Mouse (Mus musculus) G1E (cell line): ENCODE data around the gene Pes1. TPM values are rescaled to one million over a fixed set of nuclear protein-coding genes. Genes with fewer than 3 reads are reported as not detected.
"Not testable (repeated sequence)": the region's sequence is repeated elsewhere in the genome, so short reads cannot be mapped to it uniquely, and the experiment has no call there.

Source experiments
- ATAC-seq: 2 replicates; pipeline ENCODE4 v1.8.0; 2016; ENCODE audit warnings: mild to moderate bottlenecking; ENCODE audit not compliant: insufficient number of reproducible peaks, poor library complexity, low FRiP score, severe bottlenecking; ENCODE audit errors: extremely low read depth
- DNase-seq: peaks from one replicate; pipeline ENCODE4 v3.0.0; 2012; ENCODE audit warnings: low spot score
- H3K27me3 ChIP-seq: 2 replicates; pipeline ENCODE4 v1.6.1; 2012; ENCODE audit warnings: mild to moderate bottlenecking, low read length, inconsistent platforms; ENCODE audit not compliant: insufficient read depth
- H3K36me3 ChIP-seq: replicated peaks from 2 replicates; pipeline ENCODE3; 2012; ENCODE audit warnings: mild to moderate bottlenecking, inconsistent platforms
- H3K4me1 ChIP-seq: 2 replicates; pipeline ENCODE4 v1.6.1; 2012; ENCODE audit warnings: low read depth, low read length, inconsistent platforms, mixed read lengths; ENCODE audit not compliant: insufficient read depth
- H3K4me3 ChIP-seq: 2 replicates; pipeline ENCODE4 v1.5.1; 2012; ENCODE audit warnings: low read depth, mild to moderate bottlenecking, inconsistent platforms, low read length, moderate library complexity, mixed read lengths
- H3K9me3 ChIP-seq: replicated peaks from 2 replicates; pipeline ENCODE4 v1.6.1; 2012; ENCODE audit warnings: inconsistent platforms
- CTCF ChIP-seq: IDR thresholded peaks from 2 replicates; pipeline ENCODE4 v1.5.1; 2012; ENCODE audit warnings: low read depth, low read length, inconsistent platforms, mixed read lengths
- GATA1 ChIP-seq: IDR thresholded peaks from 2 replicates; pipeline ENCODE4 v1.6.1; 2012; ENCODE audit warnings: borderline replicate concordance, low read length, inconsistent platforms, mixed read lengths
- GATA2 ChIP-seq: IDR thresholded peaks from 2 replicates; pipeline ENCODE4 v1.6.1; 2012; ENCODE audit warnings: low read depth, low read length, inconsistent platforms, borderline replicate concordance
- POLR2AphosphoS5 ChIP-seq: IDR thresholded peaks from 2 replicates; pipeline ENCODE4 v1.6.1; 2012; ENCODE audit warnings: low read depth, low read length, inconsistent platforms; ENCODE audit not compliant: insufficient replicate concordance
- TAL1 ChIP-seq: conservative IDR thresholded peaks from 2 replicates; pipeline ENCODE4 v1.6.1; 2012; ENCODE audit warnings: low read depth, low read length, inconsistent platforms, mixed read lengths
- polyA plus RNA-seq: library from polyadenylated mRNA; stranded (reverse); fragments of >175 nt; gene quantifications from 2 replicates; pipeline ENCODE4 v1.2.3, GENCODE M21; 2012
- total RNA-seq, 2 experiments: library from RNA; stranded (forward) in 1 of 2; stranded (reverse) in 1 of 2; fragments of 200-1000 nt in 1 of 2; fragments of >200 nt in 1 of 2; fragmentation: Nextera tagmentation in 1 of 2; gene quantifications; 2 replicates each; pipeline ENCODE4 v1.2.3; 2014 to 2017

Pes1 gene
- total and polyA plus RNA-seq, 3 experiments: 73.0 to 213 (median 127) TPM

- TF ChIP-seq GATA2 (no peak), GATA1 (no peak), CTCF (no peak), TAL1 (no peak), POLR2AphosphoS5 (no peak)
- no peak for ATAC-seq
These were observed 48.8 kb downstream of the Pes1 start for GRCm38 (mm10) chr11:4012616-4013015.

GRCm38 (mm10) chr11:4015796-4016195 lies 52.0 kb downstream of the Pes1 start:
- peaks cover 18% of the 10 kb centered on the region for H3K9me3 ChIP-seq
- not testable (repeated sequence) for H3K4me3 ChIP-seq, H3K36me3 ChIP-seq, H3K27me3 ChIP-seq, H3K4me1 ChIP-seq, ATAC-seq, DNase-seq

More at GRCm38 (mm10) chr11:4012616-4013015, 48.8 kb downstream of the Pes1 start:
- H3K4me3 ChIP-seq: no peak overlapping the region
- H3K4me1 ChIP-seq: no peaks in the 10 kb centered on the region
- H3K27me3 ChIP-seq: peaks cover 3% of the 10 kb centered on the region; the same call in 1 of the 2 replicates
- no peak for DNase-seq
- H3K36me3 ChIP-seq: no peaks in the 10 kb centered on the region
- peaks cover 18% of the 10 kb centered on the region for H3K9me3 ChIP-seq

GRCm38 (mm10) chr11:4022111-4022510 lies 58.3 kb downstream of the Pes1 start:
- H3K4me3 ChIP-seq, H3K36me3 ChIP-seq, ATAC-seq, H3K4me1 ChIP-seq, DNase-seq: not testable (repeated sequence)
- Histone ChIP-seq H3K27me3 (peaks cover 11% of the 10 kb centered on the region), H3K9me3 (peaks cover 12% of the 10 kb centered on the region)

DNA sequence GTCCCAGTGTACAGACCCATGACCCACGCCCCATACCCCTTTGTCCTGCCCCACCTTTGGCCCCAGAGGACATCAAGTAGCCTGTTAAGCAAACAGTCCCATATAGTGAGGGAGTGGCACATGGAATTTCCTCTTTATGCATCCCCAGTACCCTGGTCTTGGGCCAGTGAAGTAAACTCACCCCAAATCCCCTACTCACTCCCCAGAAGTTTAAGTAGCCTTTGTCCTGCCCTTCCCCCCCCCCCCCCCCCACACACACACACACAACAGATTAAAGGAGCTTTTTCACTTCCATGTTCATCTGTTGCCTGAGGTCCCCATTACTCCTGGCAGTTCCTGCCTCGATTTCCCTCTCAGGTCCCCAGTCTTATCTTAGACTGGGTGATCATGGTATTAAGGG lies 59.5 kb downstream of the Pes1 start:
- TF ChIP-seq GATA1 (no peak), POLR2AphosphoS5 (no peak), CTCF (no peak), TAL1 (no peak), GATA2 (no peak)
- ATAC-seq: no peak
- H3K9me3 ChIP-seq: peaks cover 11% of the 10 kb centered on the region
- H3K36me3 ChIP-seq: no peaks in the 10 kb centered on the region
- DNase-seq: no peak
- peaks cover 11% of the 10 kb centered on the region for H3K27me3 ChIP-seq
- H3K4me3 ChIP-seq: no peak overlapping the region
- no peaks in the 10 kb centered on the region for H3K4me1 ChIP-seq

- no peak for TF ChIP-seq CTCF
- TF ChIP-seq GATA2: no peak
- no peak for TF ChIP-seq TAL1
- TF ChIP-seq POLR2AphosphoS5: no peak
- no peak for TF ChIP-seq GATA1
- H3K4me1 ChIP-seq: no peaks in the 10 kb centered on the region
- no peaks in the 10 kb centered on the region for H3K36me3 ChIP-seq
- peaks cover 24% of the 10 kb centered on the region for H3K27me3 ChIP-seq
- no peak overlapping the region for H3K4me3 ChIP-seq
- DNase-seq (no peak), ATAC-seq (no peak)
- H3K9me3 ChIP-seq: peaks cover 10% of the 10 kb centered on the region
These were observed 63.3 kb downstream of the Pes1 start for GRCm38 (mm10) chr11:4027066-4027465.

DNA sequence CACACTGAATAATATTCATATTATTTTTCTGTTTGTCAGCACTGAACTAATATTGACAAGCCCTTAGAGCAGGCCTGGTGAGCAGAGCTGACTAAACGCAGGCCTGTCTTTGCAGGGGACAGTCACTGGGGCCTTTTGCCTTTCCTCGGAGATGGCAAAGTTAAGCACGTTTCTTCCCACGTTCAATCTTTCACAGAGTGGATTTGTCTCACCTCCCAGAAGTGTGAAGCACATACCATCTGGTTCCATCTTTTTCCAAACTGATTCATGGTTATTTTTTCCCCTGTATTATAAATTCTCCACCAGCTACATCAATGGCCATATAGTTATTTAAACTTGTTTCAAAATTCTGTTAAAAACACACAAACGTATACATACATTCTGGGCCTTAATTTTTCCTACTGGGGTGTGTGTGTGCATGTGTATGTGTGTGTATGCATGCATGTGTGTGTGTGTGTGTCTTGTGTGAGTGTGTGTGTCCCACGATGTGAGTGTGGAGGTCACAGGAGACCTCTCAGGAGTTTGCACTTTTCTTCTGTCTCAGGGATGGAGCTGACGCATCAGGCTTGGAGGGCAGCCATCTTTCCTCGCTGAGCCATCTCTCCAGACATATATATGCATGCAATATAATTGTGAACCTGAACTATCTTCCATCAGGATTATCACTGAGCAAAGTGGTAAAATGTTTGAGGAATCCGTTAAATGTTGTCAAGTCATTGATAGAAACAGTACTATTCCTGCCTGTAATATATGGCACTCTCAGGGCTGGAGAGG lies 64.0 kb downstream of the Pes1 start:
- TF ChIP-seq GATA1 (no peak), CTCF (no peak), GATA2 (no peak), TAL1 (no peak), POLR2AphosphoS5 (no peak)
- H3K9me3 ChIP-seq: peaks cover 4% of the 10 kb centered on the region
- H3K4me1 ChIP-seq: no peaks in the 10 kb centered on the region
- DNase-seq (no peak), ATAC-seq (no peak)
- H3K4me3 ChIP-seq: no peak overlapping the region
- no peaks in the 10 kb centered on the region for H3K36me3 ChIP-seq
- peaks cover 24% of the 10 kb centered on the region for H3K27me3 ChIP-seq

DNA sequence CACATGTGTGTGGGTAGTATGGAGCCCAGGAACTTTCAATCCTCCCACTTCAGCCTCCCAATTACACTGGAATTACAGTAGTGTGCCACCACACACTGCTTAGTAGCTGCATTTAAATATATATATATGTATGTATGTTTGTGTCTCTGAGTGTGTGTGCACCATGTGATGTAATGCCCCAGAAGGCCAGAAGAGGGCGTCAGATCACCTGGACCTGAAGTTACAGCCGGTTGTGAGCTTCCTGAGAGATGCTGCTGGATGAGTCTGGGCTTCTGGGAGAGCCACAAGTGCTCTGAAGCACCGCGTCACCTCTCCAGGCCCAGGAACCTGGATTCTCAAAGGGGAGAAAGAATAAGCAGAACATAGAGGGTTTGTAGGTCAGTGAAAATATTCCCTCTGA lies 65.6 kb downstream of the Pes1 start:
- Histone ChIP-seq H3K36me3 (no peaks in the 10 kb centered on the region), H3K4me1 (no peaks in the 10 kb centered on the region), H3K27me3 (peaks cover 22% of the 10 kb centered on the region), H3K4me3 (no peak overlapping the region), H3K9me3 (no peaks in the 10 kb centered on the region)
- DNase-seq (no peak), ATAC-seq (no peak)
- TF ChIP-seq POLR2AphosphoS5 (no peak), GATA2 (no peak), CTCF (no peak), GATA1 (no peak), TAL1 (no peak)

Other genes starting within 250 kb of the Pes1 start
- not detected in 2 replicates for gene Osbp2, start 100.1 kb upstream of the Pes1 start, total RNA-seq (2014; fragmentation: Nextera tagmentation)
- 0.12 and 0.22 TPM in 2 replicates for gene Osbp2, start 100.1 kb upstream of the Pes1 start, total RNA-seq (2017)
- gene Osbp2, start 100.1 kb upstream of the Pes1 start, polyA plus RNA-seq: not detected in 2 replicates
- gene 4921536K21Rik, start 68.9 kb upstream of the Pes1 start, total RNA-seq (2014; fragmentation: Nextera tagmentation): not detected in 2 replicates
- gene 4921536K21Rik, start 68.9 kb upstream of the Pes1 start, total RNA-seq (2017): 0.05 TPM in 1 of 2 replicates, not detected in the other
- not detected in 2 replicates for gene 4921536K21Rik, start 68.9 kb upstream of the Pes1 start, polyA plus RNA-seq
- gene Dusp18, start 68.7 kb upstream of the Pes1 start, total RNA-seq (2014; fragmentation: Nextera tagmentation): not detected in 2 replicates
- 0.11 and 0.12 TPM in 2 replicates for gene Dusp18, start 68.7 kb upstream of the Pes1 start, total RNA-seq (2017)
- not detected in 2 replicates for gene Dusp18, start 68.7 kb upstream of the Pes1 start, polyA plus RNA-seq
- not detected in 2 replicates for gene Slc35e4, start 49.3 kb upstream of the Pes1 start, total RNA-seq (2014; fragmentation: Nextera tagmentation)
- gene Slc35e4, start 49.3 kb upstream of the Pes1 start, total RNA-seq (2017): 0.05 TPM in 1 of 2 replicates, not detected in the other
- gene Slc35e4, start 49.3 kb upstream of the Pes1 start, polyA plus RNA-seq: not detected in 2 replicates
- gene Tcn2, start 31.8 kb upstream of the Pes1 start, total RNA-seq (2014; fragmentation: Nextera tagmentation): 5.4 and 7.1 TPM in 2 replicates
- 9.2 and 10.3 TPM in 2 replicates for gene Tcn2, start 31.8 kb upstream of the Pes1 start, total RNA-seq (2017)
- 0.22 and 0.36 TPM in 2 replicates for gene Tcn2, start 31.8 kb upstream of the Pes1 start, polyA plus RNA-seq
- not detected in 2 replicates for gene 4930556J24Rik, start 12.8 kb downstream of the Pes1 start, total RNA-seq (2014; fragmentation: Nextera tagmentation)
- 0.12 and 0.16 TPM in 2 replicates for gene 4930556J24Rik, start 12.8 kb downstream of the Pes1 start, total RNA-seq (2017)
- gene 4930556J24Rik, start 12.8 kb downstream of the Pes1 start, polyA plus RNA-seq: not detected in 2 replicates
- not detected in 2 replicates for gene Gal3st1, start 19.7 kb downstream of the Pes1 start, total RNA-seq (2014; fragmentation: Nextera tagmentation)
- not detected in 2 replicates for gene Gal3st1, start 19.7 kb downstream of the Pes1 start, total RNA-seq (2017)
- not detected in 2 replicates for gene Gal3st1, start 19.7 kb downstream of the Pes1 start, polyA plus RNA-seq
- not detected in 2 replicates for gene Sec14l4, start 67.5 kb downstream of the Pes1 start, total RNA-seq (2014; fragmentation: Nextera tagmentation)
- gene Sec14l4, start 67.5 kb downstream of the Pes1 start, total RNA-seq (2017): 0.06 and 0.11 TPM in 2 replicates
- gene Sec14l4, start 67.5 kb downstream of the Pes1 start, polyA plus RNA-seq: not detected in 2 replicates
- gene Sec14l3, start 100.9 kb downstream of the Pes1 start, total RNA-seq (2014; fragmentation: Nextera tagmentation): not detected in 2 replicates
- 0.11 TPM in 1 of 2 replicates, not detected in the other for gene Sec14l3, start 100.9 kb downstream of the Pes1 start, total RNA-seq (2017)
- gene Sec14l3, start 100.9 kb downstream of the Pes1 start, polyA plus RNA-seq: not detected in 2 replicates
- gene Mtfp1, start 131.5 kb downstream of the Pes1 start, total RNA-seq (2014; fragmentation: Nextera tagmentation): 5.4 and 6.5 TPM in 2 replicates
- gene Mtfp1, start 131.5 kb downstream of the Pes1 start, total RNA-seq (2017): 10.5 and 12.7 TPM in 2 replicates
- gene Mtfp1, start 131.5 kb downstream of the Pes1 start, polyA plus RNA-seq: 12.3 and 14.2 TPM in 2 replicates
- gene Sec14l2, start 159.4 kb downstream of the Pes1 start, total RNA-seq (2014; fragmentation: Nextera tagmentation): 13.7 and 13.8 TPM in 2 replicates
- gene Sec14l2, start 159.4 kb downstream of the Pes1 start, total RNA-seq (2017): 4.6 and 6.6 TPM in 2 replicates
- 3.3 and 3.5 TPM in 2 replicates for gene Sec14l2, start 159.4 kb downstream of the Pes1 start, polyA plus RNA-seq
- 2.8 and 4.0 TPM in 2 replicates for gene Rnf215, start 171.2 kb downstream of the Pes1 start, total RNA-seq (2014; fragmentation: Nextera tagmentation)
- gene Rnf215, start 171.2 kb downstream of the Pes1 start, total RNA-seq (2017): 10.5 and 12.9 TPM in 2 replicates
- gene Rnf215, start 171.2 kb downstream of the Pes1 start, polyA plus RNA-seq: 4.5 and 5.1 TPM in 2 replicates
- gene Ccdc157, start 196.3 kb downstream of the Pes1 start, total RNA-seq (2014; fragmentation: Nextera tagmentation): 1.1 and 4.1 TPM in 2 replicates
- gene Ccdc157, start 196.3 kb downstream of the Pes1 start, total RNA-seq (2017): 2.5 and 3.2 TPM in 2 replicates
- 1.1 and 1.3 TPM in 2 replicates for gene Ccdc157, start 196.3 kb downstream of the Pes1 start, polyA plus RNA-seq
- gene Sf3a1, start 196.4 kb downstream of the Pes1 start, total RNA-seq (2014; fragmentation: Nextera tagmentation): 103 and 124 TPM in 2 replicates
- 35.4 and 39.0 TPM in 2 replicates for gene Sf3a1, start 196.4 kb downstream of the Pes1 start, total RNA-seq (2017)
- 138 and 174 TPM in 2 replicates for gene Sf3a1, start 196.4 kb downstream of the Pes1 start, polyA plus RNA-seq
- gene Tbc1d10a, start 222.8 kb downstream of the Pes1 start, total RNA-seq (2014; fragmentation: Nextera tagmentation): 2.2 and 5.0 TPM in 2 replicates
- 20.8 and 25.4 TPM in 2 replicates for gene Tbc1d10a, start 222.8 kb downstream of the Pes1 start, total RNA-seq (2017)
- gene Tbc1d10a, start 222.8 kb downstream of the Pes1 start, polyA plus RNA-seq: 24.1 and 28.3 TPM in 2 replicates